Mouse (Mus musculus) ES-Bruce4 (cell line): ENCODE measurements around the gene Cdk17. TPM values are rescaled to one million over a fixed set of nuclear protein-coding genes. Genes with fewer than 3 reads are reported as not detected.

Source experiments
- H3K27ac ChIP-seq: 2 replicates; pipeline ENCODE4 v1.5.1; 2012; ENCODE audit warnings: low read length, inconsistent platforms; ENCODE audit not compliant: insufficient read depth
- H3K27me3 ChIP-seq: 2 replicates; pipeline ENCODE4 v1.6.1; 2012; ENCODE audit warnings: mild to moderate bottlenecking, low read length, inconsistent platforms; ENCODE audit not compliant: control insufficient read depth, poor library complexity, insufficient read depth, severe bottlenecking
- H3K36me3 ChIP-seq: 2 replicates; pipeline ENCODE4 v1.6.1; 2012; ENCODE audit warnings: inconsistent platforms, mild to moderate bottlenecking, low read length, moderate library complexity; ENCODE audit not compliant: control insufficient read depth, poor library complexity, insufficient read depth, severe bottlenecking
- H3K4me1 ChIP-seq: one replicate; pipeline ENCODE4 v1.8.1; 2011; ENCODE audit warnings: low read length; ENCODE audit not compliant: control insufficient read depth, insufficient read depth
- H3K4me3 ChIP-seq: 2 replicates; pipeline ENCODE4 v1.5.1; 2011; ENCODE audit warnings: low read depth, mild to moderate bottlenecking, low read length
- H3K9ac ChIP-seq: 2 replicates; pipeline ENCODE4 v1.6.1; 2012; ENCODE audit warnings: low read depth, mild to moderate bottlenecking, inconsistent platforms; ENCODE audit not compliant: poor library complexity, severe bottlenecking
- H3K9me3 ChIP-seq: replicated peaks from 2 replicates; pipeline ENCODE4 v1.6.1; 2012; ENCODE audit warnings: mild to moderate bottlenecking, low read length, inconsistent platforms; ENCODE audit not compliant: control insufficient read depth, poor library complexity, insufficient read depth, severe bottlenecking
- CTCF ChIP-seq: IDR thresholded peaks from one replicate; pipeline ENCODE4 v1.8.1; 2011; ENCODE audit warnings: low read depth, low read length
- EP300 ChIP-seq: IDR thresholded peaks from 2 replicates; pipeline ENCODE4 v1.6.1; 2011; ENCODE audit warnings: low read depth, low read length; ENCODE audit not compliant: insufficient read depth
- POLR2A ChIP-seq: IDR thresholded peaks from one replicate; pipeline ENCODE4 v1.8.1; 2011; ENCODE audit warnings: low read length; ENCODE audit not compliant: insufficient read depth
- polyA plus RNA-seq: library from polyadenylated mRNA; stranded (reverse); fragments of >200 nt; gene quantifications from 2 replicates; pipeline ENCODE4 v1.2.4, GENCODE M21; 2011; ENCODE audit warnings: low read depth; ENCODE audit not compliant: missing spikeins, insufficient read depth, insufficient read length

Cdk17 gene
- polyA plus RNA-seq = 42.9 and 44.2 TPM in 2 replicates

GRCm38 (mm10) chr10:93160807-93161510, at the start of gene Cdk17:
Gene Cdk17, plus strand, starts transcription at chr10:93160875.
- peak within 1 kb of the TSS; percentile 96 for H3K4me3 ChIP-seq
- TF ChIP-seq CTCF (no peak), POLR2A (no peak), EP300 (no peak)
- peak within 1 kb of the TSS; percentile 84 for H3K27ac ChIP-seq
- H3K9ac ChIP-seq = peak within 1 kb of the TSS; percentile 99
- H3K36me3 ChIP-seq = no peaks in the 10 kb centered on the region
- H3K9me3 ChIP-seq = no peaks in the 10 kb centered on the region
- H3K27me3 ChIP-seq = no peaks in the 10 kb centered on the region
- no peaks in the 10 kb centered on the region for H3K4me1 ChIP-seq

DNA sequence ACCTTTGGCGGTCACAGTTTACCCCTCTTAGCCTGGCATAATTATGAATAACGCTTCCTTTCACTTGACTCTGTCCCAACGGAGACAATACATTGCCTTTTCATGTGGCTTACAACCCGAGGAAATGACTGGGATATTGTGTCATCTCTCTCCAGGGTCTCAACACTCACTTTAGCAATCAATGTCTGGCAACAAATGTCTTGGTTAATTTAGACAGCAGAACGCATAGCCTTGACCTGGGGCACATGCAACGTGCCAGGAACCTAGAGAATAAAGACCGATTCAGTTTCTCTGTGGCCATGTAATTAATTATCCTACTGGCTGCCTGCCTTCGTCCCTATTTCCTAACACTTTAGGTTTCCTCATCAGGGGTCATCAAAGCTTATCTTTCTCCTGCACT, 49.3 kb upstream of the Cdk17 start:
- Histone ChIP-seq H3K4me1 (no peaks in the 10 kb centered on the region), H3K4me3 (no peak overlapping the region), H3K27me3 (no peaks in the 10 kb centered on the region), H3K9me3 (no peaks in the 10 kb centered on the region), H3K9ac (no peak overlapping the region), H3K36me3 (no peaks in the 10 kb centered on the region), H3K27ac (no peak overlapping the region)
- TF ChIP-seq POLR2A = no peak
- no peak for TF ChIP-seq CTCF
- TF ChIP-seq EP300 = no peak

GRCm38 (mm10) chr10:93112021-93112420, 48.7 kb upstream of the Cdk17 start:
- Histone ChIP-seq H3K27me3 (no peaks in the 10 kb centered on the region), H3K4me3 (no peak overlapping the region), H3K27ac (no peak overlapping the region), H3K9ac (no peak overlapping the region), H3K36me3 (no peaks in the 10 kb centered on the region), H3K4me1 (no peaks in the 10 kb centered on the region), H3K9me3 (no peaks in the 10 kb centered on the region; the same call in 1 of the 2 replicates)
- TF ChIP-seq POLR2A (no peak), EP300 (no peak), CTCF (no peak)

- Histone ChIP-seq H3K4me3 (no peak overlapping the region), H3K4me1 (no peaks in the 10 kb centered on the region), H3K27me3 (no peaks in the 10 kb centered on the region), H3K9ac (no peak overlapping the region), H3K36me3 (no peaks in the 10 kb centered on the region), H3K27ac (no peak overlapping the region), H3K9me3 (no peaks in the 10 kb centered on the region; the same call in 1 of the 2 replicates)
- TF ChIP-seq POLR2A (no peak), EP300 (0 out of 2 replicates have a peak, but pooled peaks have one; percentile 11), CTCF (no peak)
Measured at GRCm38 (mm10) chr10:93113968-93114367, 46.7 kb upstream of the Cdk17 start.

- H3K9me3 ChIP-seq = no peaks in the 10 kb centered on the region; the same call in 1 of the 2 replicates
- no peaks in the 10 kb centered on the region for H3K4me1 ChIP-seq
- H3K27ac ChIP-seq = no peak overlapping the region
- H3K27me3 ChIP-seq = no peaks in the 10 kb centered on the region
- no peak for TF ChIP-seq EP300
- TF ChIP-seq CTCF = no peak
- no peak for TF ChIP-seq POLR2A
- no peak overlapping the region for H3K9ac ChIP-seq
- no peak overlapping the region for H3K4me3 ChIP-seq
- no peaks in the 10 kb centered on the region for H3K36me3 ChIP-seq
Measured at GRCm38 (mm10) chr10:93114782-93115181, 45.9 kb upstream of the Cdk17 start.

DNA sequence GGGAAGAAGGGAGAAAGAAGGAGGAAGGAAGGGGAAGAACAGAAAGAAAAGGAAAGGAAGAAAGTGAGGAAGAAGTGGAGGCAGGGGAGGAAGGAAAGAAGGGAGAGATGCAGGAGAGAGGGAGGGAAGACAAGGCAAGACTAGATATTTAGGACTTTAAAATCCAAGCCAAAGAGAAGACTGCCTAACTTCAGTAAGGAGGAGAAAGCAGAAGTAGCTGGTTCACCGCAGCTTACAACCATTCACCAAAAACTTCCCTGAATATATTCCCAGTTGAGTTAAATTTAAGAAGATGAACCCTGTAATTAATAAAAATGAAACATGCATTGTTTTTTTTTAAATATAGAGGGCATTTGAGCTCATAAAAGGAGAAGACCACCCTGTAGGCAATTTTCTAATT, 44.9 kb upstream of the Cdk17 start:
- H3K27ac ChIP-seq = no peak overlapping the region
- H3K4me3 ChIP-seq = no peak overlapping the region
- no peaks in the 10 kb centered on the region for H3K36me3 ChIP-seq
- TF ChIP-seq CTCF (no peak), POLR2A (no peak), EP300 (no peak)
- no peaks in the 10 kb centered on the region for H3K4me1 ChIP-seq
- H3K9me3 ChIP-seq = no peaks in the 10 kb centered on the region; the same call in 1 of the 2 replicates
- no peaks in the 10 kb centered on the region for H3K27me3 ChIP-seq
- no peak overlapping the region for H3K9ac ChIP-seq
